Mouse (Mus musculus): ENCODE data around the gene Pcolce2. TPM values are rescaled to one million over a fixed set of nuclear protein-coding genes. Genes with fewer than 3 reads are reported as not detected.
"Not testable (repeated sequence)": the region's sequence is repeated elsewhere in the genome, so short reads cannot be mapped to it uniquely, and the experiment has no call there.

Pcolce2 gene
- polyA plus RNA-seq, 1 experiment from 2014 or later: 0.03 TPM

DNA sequence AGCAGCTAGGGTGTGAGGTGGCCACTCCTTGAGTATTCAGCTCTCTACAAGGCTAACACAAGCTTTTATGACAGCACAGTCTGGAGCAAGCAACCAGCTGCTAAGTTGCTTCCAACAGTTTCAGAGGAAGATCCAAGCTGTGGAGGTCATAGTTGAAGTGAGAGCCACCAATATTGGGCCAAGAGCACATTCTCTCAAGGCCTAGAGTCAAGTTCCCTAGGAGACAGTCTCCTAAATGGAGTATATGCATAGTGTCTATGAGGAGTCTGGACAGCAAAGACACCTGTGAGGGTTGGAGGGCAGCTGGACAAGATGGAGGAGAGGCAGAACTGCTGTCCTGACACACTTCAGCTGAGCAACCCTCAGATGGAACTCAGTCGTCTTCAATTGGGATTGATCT lies 18.8 kb upstream of the Pcolce2 start:
- H3K4me3 ChIP-seq (ENCODE audit: inconsistent target): no peak overlapping the region
- WGBS (ENCODE audit: missing documents): 100% methylated on average over 1 of the region's 1 CpGs
- H3K36me3 ChIP-seq (ENCODE audit: inconsistent target): no peaks in the 10 kb centered on the region
- H3K27ac ChIP-seq: no peak overlapping the region
- no peaks in the 10 kb centered on the region for H3K79me2 ChIP-seq (ENCODE audit: inconsistent target)

- Histone ChIP-seq H3K4me3 (ENCODE audit: inconsistent target) (no peak overlapping the region), H3K79me2 (ENCODE audit: inconsistent target) (no peaks in the 10 kb centered on the region)
- WGBS (ENCODE audit: missing documents): 95% methylated on average over 3 of the region's 3 CpGs
These were observed 13.3 kb upstream of the Pcolce2 start for GRCm38 (mm10) chr9:95624072-95624471.

DNA sequence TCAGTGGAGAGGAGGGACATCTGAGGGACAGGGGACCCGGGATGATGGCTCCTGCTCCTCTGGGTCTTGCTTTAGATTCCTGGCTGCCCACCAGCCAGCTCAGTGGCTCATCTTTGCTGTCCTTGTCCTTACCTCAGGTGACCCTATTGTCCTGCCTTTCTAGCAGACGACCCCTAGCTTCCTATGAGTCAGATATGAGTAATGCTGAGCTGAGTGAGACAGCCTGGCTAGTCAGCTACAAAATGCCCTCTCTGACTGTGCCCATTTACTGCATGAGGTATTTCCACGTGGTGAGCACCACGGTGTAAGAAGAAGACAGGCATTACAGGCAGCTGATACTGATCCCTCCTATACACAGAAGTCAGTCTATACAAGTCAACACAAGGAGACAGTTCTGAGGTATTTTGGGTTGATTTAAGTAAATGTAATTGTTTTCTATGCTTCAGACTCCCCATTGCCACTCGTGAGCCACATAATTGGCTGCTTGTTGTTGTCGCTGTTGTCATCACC lies 8.9 kb upstream of the Pcolce2 start:
- Histone ChIP-seq H3K27ac (no peak overlapping the region), H3K4me3 (ENCODE audit: inconsistent target) (no peak overlapping the region), H3K36me3 (ENCODE audit: inconsistent target) (no peaks in the 10 kb centered on the region), H3K79me2 (ENCODE audit: inconsistent target) (no peaks in the 10 kb centered on the region)
- WGBS (ENCODE audit: missing documents): 71% methylated on average over 6 of the region's 6 CpGs

More at GRCm38 (mm10) chr9:95624072-95624471, 13.3 kb upstream of the Pcolce2 start:
- Histone ChIP-seq H3K27ac (no peak overlapping the region), H3K36me3 (ENCODE audit: inconsistent target) (no peaks in the 10 kb centered on the region)

- 91% methylated on average over 2 of the region's 2 CpGs for WGBS (ENCODE audit: missing documents)
- not testable (repeated sequence) for H3K36me3 ChIP-seq (ENCODE audit: inconsistent target); H3K27ac ChIP-seq; H3K79me2 ChIP-seq (ENCODE audit: inconsistent target); H3K4me3 ChIP-seq (ENCODE audit: inconsistent target)
These were observed 7.8 kb upstream of the Pcolce2 start for GRCm38 (mm10) chr9:95629561-95629960.

DNA sequence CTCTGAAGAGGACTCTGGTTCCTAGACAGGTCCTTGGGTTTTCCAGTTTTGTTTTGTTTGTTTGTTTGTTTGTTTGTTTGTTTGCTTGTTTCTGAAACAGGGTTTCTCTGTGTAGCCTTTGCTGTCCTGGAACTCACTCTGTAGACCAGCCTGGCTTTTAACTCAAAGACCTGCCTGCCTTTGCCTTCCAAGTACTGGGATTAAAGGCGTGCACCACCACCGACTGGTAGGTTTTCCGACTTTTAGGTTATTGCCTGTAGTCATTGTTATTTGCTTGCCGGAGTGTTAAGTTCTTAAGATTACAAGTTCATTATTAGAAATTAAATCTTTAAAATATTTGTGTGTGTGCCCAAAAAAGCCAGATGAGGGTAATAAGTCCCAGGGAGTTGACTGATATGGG lies 1.0 kb upstream of the Pcolce2 start:
- Histone ChIP-seq H3K79me2 (ENCODE audit: inconsistent target) (no peaks in the 10 kb centered on the region), H3K36me3 (ENCODE audit: inconsistent target) (no peaks in the 10 kb centered on the region), H3K27ac (no peak overlapping the region), H3K4me3 (ENCODE audit: inconsistent target) (no peak overlapping the region)
- WGBS (ENCODE audit: missing documents): 98% methylated on average over 4 of the region's 4 CpGs

GRCm38 (mm10) chr9:95639919-95640318 lies 2.5 kb downstream of the Pcolce2 start:
- H3K36me3 ChIP-seq (ENCODE audit: inconsistent target): no peaks in the 10 kb centered on the region
- 53% methylated on average over 4 of the region's 4 CpGs for WGBS (ENCODE audit: missing documents)
- H3K4me3 ChIP-seq (ENCODE audit: inconsistent target): no peak overlapping the region
- no peaks in the 10 kb centered on the region for H3K79me2 ChIP-seq (ENCODE audit: inconsistent target)
- no peak overlapping the region for H3K27ac ChIP-seq

DNA sequence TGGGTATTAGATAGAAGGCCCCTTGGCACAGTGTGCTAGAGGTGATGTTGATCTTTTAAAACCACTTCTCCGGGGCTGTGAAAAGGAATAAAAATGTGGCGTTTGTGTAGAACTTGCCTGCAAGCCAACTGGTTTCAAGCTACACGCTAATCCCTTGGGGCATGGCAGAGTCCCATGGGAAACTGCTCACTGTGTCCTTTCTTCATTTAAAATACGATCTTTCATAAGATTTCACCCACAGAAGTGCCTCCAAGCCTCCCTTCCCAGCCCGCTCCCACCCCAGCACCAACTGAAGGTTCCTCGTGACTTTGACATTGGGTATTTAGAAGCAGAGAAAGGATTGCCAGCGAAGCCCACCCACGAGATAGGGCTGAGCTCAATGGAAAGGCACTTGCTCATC lies 8.5 kb downstream of the Pcolce2 start:
- H3K4me3 ChIP-seq (ENCODE audit: inconsistent target): no peak overlapping the region
- H3K79me2 ChIP-seq (ENCODE audit: inconsistent target): no peaks in the 10 kb centered on the region
- 92% methylated on average over 8 of the region's 8 CpGs for WGBS (ENCODE audit: missing documents)
- H3K36me3 ChIP-seq (ENCODE audit: inconsistent target): no peaks in the 10 kb centered on the region
- no peak overlapping the region for H3K27ac ChIP-seq

- H3K79me2 ChIP-seq (ENCODE audit: inconsistent target): no peaks in the 10 kb centered on the region
- H3K4me3 ChIP-seq (ENCODE audit: inconsistent target): no peak overlapping the region
- H3K36me3 ChIP-seq (ENCODE audit: inconsistent target): no peaks in the 10 kb centered on the region
- 94% methylated on average over 6 of the region's 6 CpGs for WGBS (ENCODE audit: missing documents)
- no peak overlapping the region for H3K27ac ChIP-seq
These were observed 16.0 kb downstream of the Pcolce2 start for GRCm38 (mm10) chr9:95653363-95653762.

DNA sequence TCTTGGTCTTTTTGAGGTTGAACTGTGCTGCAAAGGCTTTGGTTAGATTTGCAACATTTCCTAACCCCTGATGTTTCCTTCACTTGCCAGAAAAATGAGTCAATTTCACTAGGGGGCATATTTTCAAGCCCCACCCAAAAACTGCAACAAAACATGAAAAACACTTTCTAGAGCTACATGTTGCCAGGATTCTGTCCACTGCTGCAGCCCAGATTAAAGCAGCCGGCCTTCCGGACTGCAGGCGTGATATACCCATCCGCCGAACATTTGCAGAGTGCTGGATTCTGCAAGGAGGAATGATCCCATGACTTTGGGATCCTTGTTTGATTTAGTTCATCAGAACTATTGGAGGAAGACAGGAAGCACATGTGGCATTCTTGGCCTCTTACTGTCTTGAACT lies 17.0 kb downstream of the Pcolce2 start:
- Histone ChIP-seq H3K27ac (no peak overlapping the region), H3K4me3 (ENCODE audit: inconsistent target) (no peak overlapping the region), H3K79me2 (ENCODE audit: inconsistent target) (no peaks in the 10 kb centered on the region), H3K36me3 (ENCODE audit: inconsistent target) (no peaks in the 10 kb centered on the region)
- WGBS (ENCODE audit: missing documents): 96% methylated on average over 5 of the region's 5 CpGs

DNA sequence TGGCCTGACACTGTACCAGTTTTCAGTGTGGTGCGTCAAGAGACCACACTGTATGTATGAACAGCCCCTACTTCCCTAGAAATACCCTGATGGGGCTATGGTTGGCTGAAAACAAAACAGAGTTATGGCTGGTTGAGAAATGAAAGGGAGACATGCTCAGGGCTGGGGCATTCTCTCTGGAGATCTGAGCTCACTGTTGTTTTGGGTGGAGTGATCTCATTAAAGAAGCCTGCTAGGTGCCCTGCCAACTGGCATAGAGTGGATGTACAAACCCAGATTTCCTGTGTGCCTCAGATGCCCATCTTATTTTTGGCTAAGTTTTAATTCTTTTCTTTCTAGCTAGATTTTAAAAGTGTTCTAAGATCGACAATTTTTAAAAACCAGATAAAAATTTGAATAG lies 20.5 kb downstream of the Pcolce2 start:
- no peak overlapping the region for H3K4me3 ChIP-seq (ENCODE audit: inconsistent target)
- no peak overlapping the region for H3K27ac ChIP-seq
- 95% methylated on average over 2 of the region's 2 CpGs for WGBS (ENCODE audit: missing documents)
- H3K36me3 ChIP-seq (ENCODE audit: inconsistent target): no peaks in the 10 kb centered on the region
- no peaks in the 10 kb centered on the region for H3K79me2 ChIP-seq (ENCODE audit: inconsistent target)

GRCm38 (mm10) chr9:95664290-95664989 lies 27.0 kb downstream of the Pcolce2 start:
- no peaks in the 10 kb centered on the region for H3K79me2 ChIP-seq (ENCODE audit: inconsistent target)
- no peak overlapping the region for H3K4me3 ChIP-seq (ENCODE audit: inconsistent target)
- 73% methylated on average over 10 of the region's 10 CpGs for WGBS (ENCODE audit: missing documents)
- H3K27ac ChIP-seq: no peak overlapping the region
- no peaks in the 10 kb centered on the region for H3K36me3 ChIP-seq (ENCODE audit: inconsistent target)

DNA sequence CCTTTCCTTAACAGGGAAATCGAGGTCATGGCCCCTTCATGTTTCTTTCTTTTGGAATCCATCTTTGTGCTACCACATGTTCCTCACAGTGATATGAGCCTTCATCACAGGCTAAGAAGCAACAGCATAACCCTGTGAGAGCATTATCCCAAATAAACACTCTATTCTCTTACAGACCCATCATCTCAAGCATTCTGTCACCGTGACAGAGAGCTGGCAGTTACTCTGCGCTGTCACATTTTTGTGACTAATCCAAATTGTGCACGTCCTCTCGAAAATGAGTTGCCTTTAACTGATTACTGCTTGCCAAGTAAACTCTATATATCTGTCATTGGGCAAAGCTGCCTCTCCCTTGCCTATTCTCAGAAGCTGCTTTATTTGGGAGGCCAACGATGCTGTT lies 28.4 kb downstream of the Pcolce2 start:
- Histone ChIP-seq H3K36me3 (ENCODE audit: inconsistent target) (no peaks in the 10 kb centered on the region), H3K4me3 (ENCODE audit: inconsistent target) (no peak overlapping the region), H3K79me2 (ENCODE audit: inconsistent target) (no peaks in the 10 kb centered on the region), H3K27ac (no peak overlapping the region)
- WGBS (ENCODE audit: missing documents): 89% methylated on average over 6 of the region's 6 CpGs

- Histone ChIP-seq H3K4me3 (ENCODE audit: inconsistent target) (no peak overlapping the region), H3K27ac (no peak overlapping the region), H3K79me2 (ENCODE audit: inconsistent target) (no peaks in the 10 kb centered on the region), H3K36me3 (ENCODE audit: inconsistent target) (no peaks in the 10 kb centered on the region)
- WGBS (ENCODE audit: missing documents): 59% methylated on average over 9 of the region's 9 CpGs
These were observed 30.4 kb downstream of the Pcolce2 start for GRCm38 (mm10) chr9:95667836-95668235.

DNA sequence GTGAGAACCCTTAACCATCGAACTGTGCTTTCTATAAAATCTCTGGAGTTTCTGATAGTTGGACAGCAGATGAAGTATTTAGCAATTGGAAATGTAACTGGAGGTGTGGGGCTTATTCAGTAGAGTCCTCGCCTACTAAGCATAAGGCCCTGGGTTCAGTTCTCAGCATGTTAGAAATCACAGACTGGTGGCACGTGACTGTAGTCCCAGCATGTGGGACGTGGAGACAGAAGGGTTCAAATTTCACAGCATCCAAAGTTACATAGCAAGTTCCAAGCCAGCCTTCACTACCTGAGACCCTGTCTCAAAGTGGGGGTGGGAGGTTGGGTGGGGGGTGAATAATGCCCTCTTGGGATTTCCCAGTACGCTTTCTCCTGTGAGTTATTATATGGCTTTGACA lies 30.9 kb downstream of the Pcolce2 start:
- H3K27ac ChIP-seq: no peak overlapping the region
- WGBS (ENCODE audit: missing documents): 92% methylated on average over 5 of the region's 5 CpGs
- H3K36me3 ChIP-seq (ENCODE audit: inconsistent target): no peaks in the 10 kb centered on the region
- H3K79me2 ChIP-seq (ENCODE audit: inconsistent target): no peaks in the 10 kb centered on the region
- H3K4me3 ChIP-seq (ENCODE audit: inconsistent target): no peak overlapping the region

- no peaks in the 10 kb centered on the region for H3K36me3 ChIP-seq (ENCODE audit: inconsistent target)
- H3K79me2 ChIP-seq (ENCODE audit: inconsistent target): no peaks in the 10 kb centered on the region
- WGBS (ENCODE audit: missing documents): 100% methylated on average over 3 of the region's 3 CpGs
- H3K27ac ChIP-seq: no peak overlapping the region
- no peak overlapping the region for H3K4me3 ChIP-seq (ENCODE audit: inconsistent target)
These were observed 34.9 kb downstream of the Pcolce2 start for GRCm38 (mm10) chr9:95672331-95672730.

GRCm38 (mm10) chr9:95672760-95673159 lies 35.4 kb downstream of the Pcolce2 start:
- H3K79me2 ChIP-seq (ENCODE audit: inconsistent target): no peaks in the 10 kb centered on the region
- H3K36me3 ChIP-seq (ENCODE audit: inconsistent target): no peaks in the 10 kb centered on the region
- WGBS (ENCODE audit: missing documents): 96% methylated on average over 6 of the region's 6 CpGs
- H3K27ac ChIP-seq: no peak overlapping the region
- H3K4me3 ChIP-seq (ENCODE audit: inconsistent target): no peak overlapping the region
